Mouse (Mus musculus) midbrain, embryonic 14.5 days (tissue): ENCODE results near the gene Gsg1l. TPM values are rescaled to one million over a fixed set of nuclear protein-coding genes. Genes with fewer than 3 reads are reported as not detected.

Experiments
- ATAC-seq: fragments of 200-750 bp; cut with Nextera tagmentation; 2 replicates; pipeline ENCODE4 v1.8.0; 2017; ENCODE audit warnings: moderate number of reproducible peaks, moderate library complexity; ENCODE audit not compliant: low FRiP score, low TSS enrichment
- DNase-seq: peaks from one replicate; pipeline ENCODE4 v3.0.0-alpha.2; 2015
- H3K27ac ChIP-seq: fragments of 300-500 bp; sonication (generic); replicated peaks from 2 replicates; pipeline ENCODE4 v1.5.1; 2014; ENCODE audit warnings: mild to moderate bottlenecking, low read depth, low read length, moderate library complexity
- H3K27me3 ChIP-seq: fragments of 300-500 bp; sonication (generic); 2 replicates; pipeline ENCODE4 v1.6.1; 2014; ENCODE audit warnings: low read length, control low read depth, mixed read lengths; ENCODE audit not compliant: control insufficient read depth, insufficient read depth
- H3K36me3 ChIP-seq: fragments of 300-500 bp; sonication (generic); 2 replicates; pipeline ENCODE4 v1.6.1; 2014; ENCODE audit warnings: low read length, control low read depth; ENCODE audit not compliant: control insufficient read depth, insufficient read depth
- H3K4me1 ChIP-seq: fragments of 300-500 bp; sonication (generic); 2 replicates; pipeline ENCODE4 v1.6.1; 2014; ENCODE audit warnings: mild to moderate bottlenecking, antibody characterized with exemption, low read length, control low read depth; ENCODE audit not compliant: control insufficient read depth, insufficient read depth
- H3K4me2 ChIP-seq: fragments of 300-500 bp; sonication (generic); 2 replicates; pipeline ENCODE4 v1.6.1; 2014; ENCODE audit warnings: mild to moderate bottlenecking, low read length, moderate library complexity
- H3K4me3 ChIP-seq: fragments of 300-500 bp; sonication (generic); replicated peaks from 2 replicates; pipeline ENCODE4 v1.5.1; 2014; ENCODE audit warnings: low read depth, low read length
- H3K9ac ChIP-seq: fragments of 300-500 bp; sonication (generic); replicated peaks from 2 replicates; pipeline ENCODE4 v1.6.1; 2014; ENCODE audit warnings: mild to moderate bottlenecking, low read length, moderate library complexity
- H3K9me3 ChIP-seq: fragments of 300-500 bp; sonication (generic); 2 replicates; pipeline ENCODE4 v1.6.1; 2016; ENCODE audit warnings: low read length, control low read depth, mixed read lengths; ENCODE audit not compliant: control insufficient read depth
- WGBS: fragments of 180-500 bp; shearing (Covaris S2); extraction: QIAGEN DNeasy Blood & Tissue Kit; methylation state at CpG from one replicate; pipeline ENCODE4 v1.1.7; 2014; 5-methylcytosine and 5-hydroxymethylcytosine counted together
- polyA plus RNA-seq: library from polyadenylated mRNA; unstranded; fragments of >200 nt; fragmentation: Nextera tagmentation; extraction: Ambion mirVana; gene quantifications from 2 replicates; pipeline ENCODE4 v1.2.1, GENCODE M21; 2014

Gsg1l gene
- polyA plus RNA-seq, 1 experiment from 2014 or later, result 9.6 TPM

DNA sequence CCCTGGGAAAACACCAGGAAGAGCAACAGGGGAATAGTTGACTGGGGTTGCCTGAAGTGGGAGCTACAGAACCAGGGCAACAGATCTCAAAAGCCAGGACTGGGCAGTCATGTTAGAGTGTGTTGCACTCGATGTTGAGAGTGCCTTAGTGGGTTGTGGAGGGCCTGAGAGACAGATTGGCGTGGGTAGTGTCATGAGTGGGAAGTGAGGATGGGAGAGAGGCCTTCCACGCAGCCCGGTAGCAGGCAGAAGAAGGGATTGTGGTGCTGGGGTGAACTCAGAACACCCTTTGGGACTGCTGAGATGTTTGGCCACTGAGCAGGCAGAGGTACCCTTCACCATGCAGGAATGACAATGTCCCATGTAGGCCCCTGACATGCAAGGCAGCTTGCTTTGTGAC lies 185.2 kb downstream of the Gsg1l start:
- DNase-seq (no peak), ATAC-seq (no peak)
- 81% methylated on average over 4 of the region's 4 CpGs for WGBS
- Histone ChIP-seq H3K4me2 (no peak overlapping the region), H3K27ac (no peak overlapping the region), H3K4me1 (no peaks in the 10 kb centered on the region; the same call in 1 of the 2 replicates), H3K9me3 (no peaks in the 10 kb centered on the region), H3K27me3 (no peaks in the 10 kb centered on the region), H3K36me3 (no peaks in the 10 kb centered on the region), H3K9ac (no peak overlapping the region), H3K4me3 (no peak overlapping the region)

DNA sequence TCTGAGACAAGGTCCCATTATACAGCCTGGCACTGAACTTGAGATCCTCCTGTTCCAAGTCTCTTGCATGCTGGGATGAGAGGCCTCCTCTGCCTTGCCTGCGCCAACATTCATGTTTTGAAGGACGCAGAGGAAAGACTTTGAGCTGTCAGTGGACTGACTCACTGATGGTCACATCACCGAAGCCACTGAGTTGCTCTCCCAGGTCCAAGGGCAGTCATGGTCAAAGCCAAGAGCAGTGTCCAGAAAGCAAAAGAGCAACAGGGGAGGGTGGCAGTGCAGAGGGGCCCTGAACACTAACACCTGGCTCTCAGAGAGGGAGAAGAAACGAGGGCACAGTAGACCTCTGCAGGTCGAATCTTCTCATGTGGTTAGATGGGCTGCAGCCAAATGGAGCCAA lies 188.6 kb downstream of the Gsg1l start:
- Histone ChIP-seq H3K9me3 (no peaks in the 10 kb centered on the region), H3K4me1 (no peaks in the 10 kb centered on the region), H3K4me3 (no peak overlapping the region), H3K9ac (no peak overlapping the region), H3K36me3 (no peaks in the 10 kb centered on the region), H3K27me3 (no peaks in the 10 kb centered on the region), H3K4me2 (no peak overlapping the region), H3K27ac (no peak overlapping the region)
- DNase-seq (no peak), ATAC-seq (no peak)
- 97% methylated on average over 5 of the region's 5 CpGs for WGBS

DNA sequence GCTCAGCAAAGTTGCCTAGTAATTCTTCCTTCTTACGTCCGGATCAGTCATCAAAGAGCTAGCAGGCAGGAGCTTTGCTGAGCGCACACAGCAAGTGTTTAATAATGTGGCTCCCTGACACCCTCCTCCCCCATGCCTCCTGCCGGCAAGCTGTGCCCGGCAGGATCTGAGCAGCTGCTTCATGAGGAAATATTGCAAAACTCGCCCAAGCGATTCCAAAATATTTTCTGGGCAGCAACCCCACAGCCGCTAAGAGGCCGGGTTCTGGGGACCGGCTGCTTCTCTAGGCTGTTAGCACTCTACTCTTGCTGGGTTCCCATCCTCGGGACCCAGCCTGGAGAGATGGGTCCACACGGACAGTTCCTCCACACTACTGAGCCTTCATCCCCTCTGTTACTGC lies 193.8 kb downstream of the Gsg1l start:
- peak; percentile 43 for DNase-seq
- Histone ChIP-seq H3K4me1 (peaks cover 7% of the 10 kb centered on the region; the same call in 1 of the 2 replicates), H3K36me3 (no peaks in the 10 kb centered on the region), H3K4me3 (no peak overlapping the region), H3K9me3 (no peaks in the 10 kb centered on the region), H3K27ac (no peak overlapping the region), H3K4me2 (no peak overlapping the region), H3K27me3 (no peaks in the 10 kb centered on the region), H3K9ac (no peak overlapping the region)
- no peak for ATAC-seq
- WGBS, result 59% methylated on average over 12 of the region's 12 CpGs

DNA sequence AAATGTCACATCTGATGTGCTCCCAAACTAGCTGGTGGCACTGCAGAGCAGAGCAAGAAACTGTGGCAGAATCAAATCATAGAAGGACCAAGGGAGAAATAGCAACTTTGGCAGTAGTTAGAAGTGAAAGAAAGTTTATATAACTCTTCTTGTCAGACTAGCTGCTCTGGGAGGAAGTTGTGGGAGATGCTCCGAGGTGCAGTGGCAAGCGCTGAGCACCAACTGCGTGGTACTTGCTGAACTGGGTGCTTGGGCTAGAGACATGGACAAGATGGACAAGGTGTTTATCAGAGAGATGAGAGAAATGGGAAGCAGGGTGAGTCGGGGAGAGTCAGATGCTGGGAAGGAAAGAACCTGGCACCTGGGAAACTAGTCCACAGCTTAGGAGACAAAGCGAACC lies 194.4 kb downstream of the Gsg1l start:
- Histone ChIP-seq H3K4me1 (peaks cover 7% of the 10 kb centered on the region; the same call in 1 of the 2 replicates), H3K27me3 (no peaks in the 10 kb centered on the region), H3K4me3 (no peak overlapping the region), H3K9ac (no peak overlapping the region), H3K36me3 (no peaks in the 10 kb centered on the region), H3K4me2 (no peak overlapping the region), H3K9me3 (no peaks in the 10 kb centered on the region), H3K27ac (no peak overlapping the region)
- WGBS, result 92% methylated on average over 5 of the region's 5 CpGs
- DNase-seq (no peak), ATAC-seq (no peak)

DNA sequence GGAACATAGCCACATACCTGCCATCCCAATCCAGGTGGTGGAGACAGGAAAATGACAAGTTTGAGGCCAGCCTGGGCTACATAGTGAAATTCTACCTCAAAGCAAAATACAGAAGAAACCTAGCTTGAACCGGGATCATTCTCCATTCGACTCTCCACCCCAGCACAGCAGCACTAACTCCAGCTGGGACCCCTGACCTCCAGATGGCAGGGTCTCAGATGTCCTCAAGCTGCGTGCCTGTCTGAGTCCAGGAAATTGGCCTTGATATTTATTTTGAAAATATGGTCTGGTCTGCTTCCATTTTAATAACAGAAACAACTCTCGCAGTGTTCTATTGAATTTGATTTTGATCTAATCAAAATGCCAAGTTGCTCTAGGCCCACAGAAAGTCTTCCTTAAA lies 195.1 kb downstream of the Gsg1l start:
- Histone ChIP-seq H3K4me3 (no peak overlapping the region), H3K9ac (no peak overlapping the region), H3K36me3 (no peaks in the 10 kb centered on the region), H3K27ac (no peak overlapping the region), H3K4me2 (no peak overlapping the region), H3K27me3 (no peaks in the 10 kb centered on the region), H3K9me3 (no peaks in the 10 kb centered on the region), H3K4me1 (peaks cover 7% of the 10 kb centered on the region; the same call in 1 of the 2 replicates)
- no peak for DNase-seq
- no peak for ATAC-seq
- WGBS, result 71% methylated on average over 4 of the region's 4 CpGs

DNA sequence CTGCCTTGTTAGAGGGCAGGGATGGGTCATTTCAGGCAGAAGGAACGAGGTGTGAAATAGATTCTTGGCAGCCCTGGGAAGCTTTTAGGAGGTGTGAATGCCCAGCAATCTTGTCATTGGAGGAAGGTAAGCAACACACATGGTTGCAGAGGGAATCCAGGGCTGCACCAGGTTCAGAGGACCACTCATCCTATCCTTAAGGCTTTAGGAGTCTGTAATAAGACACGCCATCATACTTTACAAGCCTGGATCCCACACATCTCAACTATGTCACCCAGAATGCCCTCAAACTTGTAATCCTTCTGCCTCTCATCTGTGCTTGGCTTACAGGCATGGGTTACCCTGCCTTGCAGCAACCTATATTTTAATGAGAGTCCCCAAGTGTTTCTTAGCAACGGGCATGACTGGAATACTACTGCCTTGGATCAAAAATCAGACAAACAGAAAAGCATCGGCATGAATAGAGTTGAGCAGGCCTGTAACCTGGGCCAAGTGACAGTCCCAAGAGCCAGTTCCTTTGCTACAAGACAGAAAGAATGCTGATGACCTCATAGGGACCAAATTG lies 196.0 kb downstream of the Gsg1l start:
- H3K4me2 ChIP-seq, result no peak overlapping the region
- H3K36me3 ChIP-seq, result no peaks in the 10 kb centered on the region
- no peaks in the 10 kb centered on the region for H3K9me3 ChIP-seq
- no peak overlapping the region for H3K4me3 ChIP-seq
- peaks cover 7% of the 10 kb centered on the region; the same call in 1 of the 2 replicates for H3K4me1 ChIP-seq
- no peak overlapping the region for H3K9ac ChIP-seq
- H3K27me3 ChIP-seq, result no peaks in the 10 kb centered on the region
- WGBS, result 60% methylated on average over 4 of the region's 4 CpGs
- ATAC-seq (no peak), DNase-seq (peak; percentile 32)
- no peak overlapping the region for H3K27ac ChIP-seq

DNA sequence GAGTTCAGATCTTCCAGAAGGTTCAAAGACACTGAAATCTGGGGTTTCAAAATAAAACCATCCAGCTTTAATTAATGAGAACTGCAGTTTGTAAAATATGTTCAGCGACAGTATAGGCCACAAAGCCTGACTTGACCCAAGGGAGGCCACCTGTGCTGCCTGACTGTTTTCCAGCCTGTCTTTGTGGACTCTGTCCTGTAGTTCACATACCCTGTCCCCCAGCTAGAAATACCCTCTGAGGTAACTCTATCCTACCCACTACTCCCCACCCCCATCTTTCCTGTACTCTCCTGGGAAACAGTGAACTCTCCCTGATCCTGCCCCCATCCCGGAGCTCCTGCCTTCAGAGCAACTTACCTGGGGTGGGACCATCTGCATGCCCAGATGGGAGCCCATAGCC lies 199.0 kb downstream of the Gsg1l start:
- H3K27ac ChIP-seq, result no peak overlapping the region
- no peaks in the 10 kb centered on the region for H3K27me3 ChIP-seq
- no peak overlapping the region for H3K4me3 ChIP-seq
- no peak overlapping the region for H3K9ac ChIP-seq
- H3K9me3 ChIP-seq, result no peaks in the 10 kb centered on the region
- H3K36me3 ChIP-seq, result no peaks in the 10 kb centered on the region
- ATAC-seq (no peak), DNase-seq (no peak)
- peaks cover 5% of the 10 kb centered on the region; the same call in 1 of the 2 replicates for H3K4me1 ChIP-seq
- no peak overlapping the region for H3K4me2 ChIP-seq
- WGBS, result 82% methylated on average over 2 of the region's 2 CpGs

DNA sequence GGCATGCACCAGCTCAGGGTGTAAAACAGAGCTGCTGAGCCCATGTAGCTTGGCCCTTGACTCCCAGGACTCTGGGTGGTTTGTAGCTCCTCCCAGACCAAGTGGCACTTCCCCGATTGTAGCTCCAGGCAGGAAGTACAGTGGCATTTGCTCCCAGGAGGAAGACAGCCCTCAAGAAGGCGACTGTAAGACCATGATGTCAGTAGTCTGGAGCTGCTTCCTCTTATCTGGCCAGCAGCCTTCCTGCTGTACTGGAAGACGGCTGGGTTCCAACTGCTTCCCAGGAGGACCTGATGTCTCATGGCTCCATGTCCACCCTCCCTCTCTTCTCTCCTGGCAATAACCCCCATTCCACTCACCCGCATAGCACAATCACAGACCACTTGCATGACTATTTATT lies 204.2 kb downstream of the Gsg1l start:
- H3K4me1 ChIP-seq, result no peaks in the 10 kb centered on the region
- H3K9ac ChIP-seq, result no peak overlapping the region
- DNase-seq (no peak), ATAC-seq (no peak)
- no peak overlapping the region for H3K4me3 ChIP-seq
- H3K27me3 ChIP-seq, result no peaks in the 10 kb centered on the region
- no peaks in the 10 kb centered on the region for H3K9me3 ChIP-seq
- no peaks in the 10 kb centered on the region for H3K36me3 ChIP-seq
- H3K27ac ChIP-seq, result no peak overlapping the region
- H3K4me2 ChIP-seq, result no peak overlapping the region
- 89% methylated on average over 4 of the region's 4 CpGs for WGBS

DNA sequence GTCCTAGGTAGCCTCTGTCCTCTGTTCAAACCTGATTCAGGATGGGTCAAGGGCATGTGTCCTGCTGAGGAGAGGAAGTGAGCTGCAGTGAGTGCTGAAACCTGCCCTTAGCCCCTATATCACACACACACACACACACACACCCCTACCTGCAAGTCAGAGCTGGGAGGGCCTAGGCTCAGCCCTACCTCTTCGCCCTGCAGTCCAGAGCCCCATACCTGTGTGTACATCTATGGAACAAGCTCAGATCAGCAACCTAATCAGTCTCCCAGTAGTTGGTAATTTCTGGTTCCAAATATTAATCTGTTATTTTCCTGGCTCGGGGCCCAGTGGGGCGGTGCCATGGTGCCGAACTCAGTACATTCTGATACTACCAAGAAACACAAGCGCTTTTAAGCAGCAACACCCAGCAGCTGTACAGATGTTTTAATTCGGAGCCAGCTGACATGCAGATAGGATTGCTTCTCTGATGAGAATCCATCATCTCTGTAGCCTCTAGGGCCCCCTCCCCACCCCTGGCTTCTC lies 208.2 kb downstream of the Gsg1l start:
- ATAC-seq, result no peak
- H3K4me2 ChIP-seq, result no peak overlapping the region

More for the DNA sequence above, 208.2 kb downstream of the Gsg1l start:
- 95% methylated on average over 6 of the region's 6 CpGs for WGBS
- no peaks in the 10 kb centered on the region for H3K27me3 ChIP-seq
- no peak overlapping the region for H3K9ac ChIP-seq
- H3K27ac ChIP-seq, result no peak overlapping the region
- H3K36me3 ChIP-seq, result no peaks in the 10 kb centered on the region
- H3K9me3 ChIP-seq, result no peaks in the 10 kb centered on the region
- peaks cover 20% of the 10 kb centered on the region for H3K4me1 ChIP-seq
- DNase-seq, result no peak
- H3K4me3 ChIP-seq, result no peak overlapping the region
